Mouse (Mus musculus): ENCODE measurements around the gene Hist1h1b.
A peak's percentile ranks its signal among the peaks of the same experiment; 100 is the strongest.
"Not testable (repeated sequence)": the region's sequence is repeated elsewhere in the genome, so short reads cannot be mapped to it uniquely, and the experiment has no call there.

Gene Hist1h1b

GRCm38 (mm10) chr13:21779767-21780731, at the start of gene Hist1h1b:
Gene Hist1h1b (minus strand): TSS chr13:21780625.
- DNase-seq (ENCODE audit: extremely low spot score, low read depth, low spot score): peak; percentile 78

GRCm38 (mm10) chr13:21828511-21828910, 48.1 kb upstream of the Hist1h1b start:
- DNase-seq (ENCODE audit: extremely low spot score, low read depth, low spot score): no peak

- DNase-seq (ENCODE audit: extremely low spot score, low read depth, low spot score): not testable (repeated sequence)
Measured at GRCm38 (mm10) chr13:21820082-21820890, 39.9 kb upstream of the Hist1h1b start.

GRCm38 (mm10) chr13:21812092-21812491, 31.7 kb upstream of the Hist1h1b start:
- not testable (repeated sequence) for DNase-seq (ENCODE audit: extremely low spot score, low read depth, low spot score)

GRCm38 (mm10) chr13:21811539-21811938, 31.1 kb upstream of the Hist1h1b start, which contains the start of gene Hist1h4m:
Gene Hist1h4m (plus strand): TSS chr13:21811746.
- DNase-seq (ENCODE audit: extremely low spot score, low read depth, low spot score): not testable (repeated sequence)

GRCm38 (mm10) chr13:21811074-21811473, 30.6 kb upstream of the Hist1h1b start:
- not testable (repeated sequence) for DNase-seq (ENCODE audit: extremely low spot score, low read depth, low spot score)

GRCm38 (mm10) chr13:21810073-21810472, 29.6 kb upstream of the Hist1h1b start, which contains the start of the genes Hist1h2bq and Hist1h2ao:
Gene Hist1h2bq (minus strand): TSS chr13:21810197.
Gene Hist1h2ao (plus strand): TSS chr13:21810465.
- not testable (repeated sequence) for DNase-seq (ENCODE audit: extremely low spot score, low read depth, low spot score)

- DNase-seq (ENCODE audit: extremely low spot score, low read depth, low spot score): not testable (repeated sequence)
Measured at GRCm38 (mm10) chr13:21803058-21803457, 22.6 kb upstream of the Hist1h1b start.

- DNase-seq (ENCODE audit: extremely low spot score, low read depth, low spot score): not testable (repeated sequence)
Measured at GRCm38 (mm10) chr13:21797163-21797562, 16.7 kb upstream of the Hist1h1b start.

GRCm38 (mm10) chr13:21795584-21795983, 15.2 kb upstream of the Hist1h1b start:
- DNase-seq (ENCODE audit: extremely low spot score, low read depth, low spot score): no peak

- DNase-seq (ENCODE audit: extremely low spot score, low read depth, low spot score): no peak
Measured at GRCm38 (mm10) chr13:21790601-21791283, 10.3 kb upstream of the Hist1h1b start.

- no peak for DNase-seq (ENCODE audit: extremely low spot score, low read depth, low spot score)
Measured at GRCm38 (mm10) chr13:21789925-21790324, 9.5 kb upstream of the Hist1h1b start.

GRCm38 (mm10) chr13:21787760-21788593, 7.6 kb upstream of the Hist1h1b start:
- DNase-seq (ENCODE audit: extremely low spot score, low read depth, low spot score): no peak

GRCm38 (mm10) chr13:21786899-21787629, 6.6 kb upstream of the Hist1h1b start, which contains the start of the genes Hist1h2an and Hist1h2bp:
Gene Hist1h2an (minus strand): TSS chr13:21787218.
Gene Hist1h2bp (plus strand): TSS chr13:21787461.
- DNase-seq (ENCODE audit: extremely low spot score, low read depth, low spot score): peak; percentile 98

GRCm38 (mm10) chr13:21786189-21786898, 5.9 kb upstream of the Hist1h1b start:
- peak; percentile 82 for DNase-seq (ENCODE audit: extremely low spot score, low read depth, low spot score)

- DNase-seq (ENCODE audit: extremely low spot score, low read depth, low spot score): no peak
Measured at GRCm38 (mm10) chr13:21784311-21784710, 3.9 kb upstream of the Hist1h1b start.

GRCm38 (mm10) chr13:21783734-21784161, 3.3 kb upstream of the Hist1h1b start:
- no peak for DNase-seq (ENCODE audit: extremely low spot score, low read depth, low spot score)

- peak; percentile 96 for DNase-seq (ENCODE audit: extremely low spot score, low read depth, low spot score)
Measured at GRCm38 (mm10) chr13:21783255-21783617, 2.8 kb upstream of the Hist1h1b start, which contains the start of gene Hist1h3i. Gene Hist1h3i (minus strand): TSS chr13:21783370.
